Mouse (Mus musculus) activated CD4-positive, CD25-positive, alpha-beta regulatory T cell, adult 4 months (primary cell): ENCODE results near the gene Tm4sf20. TPM values are rescaled to one million over a fixed set of nuclear protein-coding genes. Genes with fewer than 3 reads are reported as not detected.
A peak's percentile ranks its signal among the peaks of the same experiment; 100 is the strongest.

ENCODE experiments used
- ATAC-seq: one replicate; pipeline ENCODE4 v1.8.0; 2017
- polyA plus RNA-seq, 2 experiments: library from polyadenylated mRNA; unstranded; fragments of 100-300 nt; shearing (Covaris generic); gene quantifications; one replicate each; pipeline ENCODE4 v1.2.1; 2017

The Tm4sf20 gene
- polyA plus RNA-seq, 2 experiments from 2014 or later, result 0.81 TPM; not detected in 1

DNA sequence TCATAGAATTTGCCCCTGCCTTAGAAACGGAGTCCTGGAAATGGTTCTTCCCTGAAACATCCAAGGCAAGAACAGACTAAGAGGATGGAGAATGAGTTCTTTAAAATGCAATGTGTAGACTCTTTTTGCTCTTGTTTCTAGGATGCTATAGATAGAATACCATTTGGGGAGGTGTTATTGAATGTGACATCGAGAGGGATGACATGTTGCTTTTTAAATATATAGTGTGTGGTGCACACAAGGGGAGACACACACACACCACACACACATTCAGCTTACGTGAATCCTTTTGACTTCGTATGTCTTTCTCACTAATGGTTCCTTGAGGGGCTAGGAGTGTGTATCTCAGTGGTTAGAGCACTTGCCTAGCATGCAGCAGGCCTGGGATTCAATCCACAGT is 7.0 kb upstream of the Tm4sf20 start:
- ATAC-seq, result no peak

DNA sequence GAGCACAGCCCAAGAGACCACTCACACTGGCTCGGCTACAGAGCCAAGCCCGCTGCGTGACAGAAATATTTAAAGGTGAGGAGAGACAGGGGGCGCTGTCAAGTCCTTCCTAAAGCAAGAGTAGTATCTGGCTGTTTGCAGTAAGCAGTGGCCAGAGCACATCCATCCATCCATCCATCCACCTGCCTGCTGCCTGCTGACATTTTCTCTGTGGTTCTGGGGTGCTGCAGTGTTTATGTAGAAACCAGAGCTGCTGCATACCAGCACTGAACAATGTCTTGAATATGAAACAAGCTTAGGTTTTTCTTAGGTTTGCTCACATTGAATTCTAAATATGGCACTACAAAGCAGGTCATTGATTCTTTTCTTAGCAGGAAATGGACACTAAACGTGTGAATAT is 4.9 kb upstream of the Tm4sf20 start:
- no peak for ATAC-seq

DNA sequence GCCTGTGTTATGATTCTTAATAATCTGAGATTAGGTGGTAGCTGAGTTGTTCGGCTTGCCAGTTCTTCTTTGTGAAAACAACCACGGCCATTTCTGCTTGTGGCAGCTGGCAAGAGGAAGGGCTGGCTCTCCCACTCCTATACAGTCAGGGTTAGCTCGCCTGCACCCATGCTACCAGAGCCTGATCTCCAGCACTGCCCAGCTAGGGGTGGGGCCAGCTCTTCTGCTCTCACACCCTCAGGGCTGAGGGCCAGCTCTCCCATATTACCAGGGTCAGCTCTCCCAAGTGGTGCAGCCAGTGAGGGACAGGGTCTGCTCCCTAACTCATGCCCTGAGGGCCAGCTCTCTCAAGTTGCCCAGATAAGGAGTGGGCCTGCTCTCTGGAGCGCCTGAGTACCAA is 4.2 kb upstream of the Tm4sf20 start:
- ATAC-seq, result no peak

DNA sequence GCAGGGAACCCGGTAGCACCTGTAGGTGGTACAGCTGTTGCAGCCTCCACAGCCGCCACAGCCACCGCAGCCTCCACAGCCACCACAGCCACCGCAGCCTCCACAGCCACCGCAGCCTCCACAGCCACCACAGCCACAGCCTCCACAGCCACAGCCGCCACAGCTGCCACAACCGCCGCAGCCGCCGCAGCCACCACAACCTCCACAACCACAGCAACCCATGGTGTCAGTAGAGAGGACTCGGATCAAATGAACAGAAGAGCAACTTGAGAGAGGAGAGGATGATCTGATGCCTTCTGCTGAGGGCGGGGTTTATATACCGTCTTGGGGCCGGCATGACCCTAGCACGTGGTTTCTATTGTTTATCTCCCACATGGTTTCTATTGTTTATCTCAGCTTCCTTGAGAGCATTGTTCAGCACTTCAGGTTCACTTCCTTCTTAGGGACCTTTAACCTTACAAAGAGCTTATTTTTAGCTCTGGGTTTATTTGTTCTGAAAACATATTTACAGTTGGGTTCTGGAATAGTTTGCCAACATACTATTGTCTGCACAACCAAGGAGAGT is 2.8 kb upstream of the Tm4sf20 start, which contains the start of gene Gm47791:
TSS of gene Gm47791 (minus strand) at position 222 of the 565 bp plus-strand sequence.
- no peak for ATAC-seq

DNA sequence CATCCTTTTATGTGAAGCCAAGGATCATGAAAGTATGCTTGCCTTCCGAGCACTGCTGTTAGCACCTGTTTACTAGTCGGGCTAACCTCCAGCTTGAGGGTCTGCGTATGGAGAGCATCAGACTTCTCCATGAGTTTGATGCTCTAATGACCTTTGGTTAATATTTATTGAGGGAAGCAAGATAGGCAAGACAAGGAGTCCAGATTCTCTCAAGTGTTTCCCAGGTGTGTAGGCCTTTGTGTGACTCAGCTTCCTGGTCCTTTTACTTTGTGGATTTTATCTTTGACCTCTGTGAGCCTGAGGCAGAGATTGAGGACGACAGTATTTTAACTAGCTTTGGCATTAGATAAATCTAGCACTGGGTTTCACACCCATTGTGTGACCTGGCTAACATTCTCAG is 1.6 kb downstream of the Tm4sf20 start:
- no peak for ATAC-seq

DNA sequence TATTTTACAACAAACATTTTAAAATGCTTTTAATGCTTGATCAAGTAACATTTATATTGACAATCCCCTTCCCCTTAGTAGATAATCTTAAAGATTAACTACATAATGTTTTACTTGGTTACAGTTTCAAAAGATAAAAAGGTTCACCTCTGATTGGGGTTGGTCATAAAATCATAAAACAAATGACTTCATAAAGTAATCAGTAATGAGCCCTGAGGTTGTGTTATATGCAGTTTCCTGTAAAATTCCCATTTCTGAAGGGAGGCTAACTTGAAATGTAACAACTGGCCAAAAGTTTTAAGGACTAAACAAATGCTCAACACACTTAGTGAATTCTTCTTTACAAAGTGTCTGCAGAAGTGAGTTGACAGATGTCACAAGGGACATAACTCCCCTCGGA is 2.0 kb downstream of the Tm4sf20 start:
- ATAC-seq, result no peak

DNA sequence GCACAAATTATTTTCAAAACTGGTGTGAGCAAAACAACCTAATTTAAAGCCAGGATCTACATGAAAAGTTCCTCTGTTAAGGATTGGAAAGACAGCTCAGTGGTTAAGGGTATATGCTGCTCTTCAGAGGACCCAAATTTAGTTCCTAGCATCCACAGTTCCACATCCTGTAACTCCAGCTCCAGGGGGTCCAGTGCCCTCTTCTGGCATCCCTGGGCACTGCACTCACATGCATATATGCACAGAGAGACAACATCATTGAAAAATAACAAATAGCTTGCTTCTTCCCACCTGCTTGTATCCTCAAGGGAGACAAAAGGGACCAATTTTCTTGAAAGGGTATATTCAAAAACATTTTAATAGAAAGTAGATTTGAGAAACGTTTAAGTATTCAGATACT is 6.0 kb downstream of the Tm4sf20 start:
- ATAC-seq, result no peak

DNA sequence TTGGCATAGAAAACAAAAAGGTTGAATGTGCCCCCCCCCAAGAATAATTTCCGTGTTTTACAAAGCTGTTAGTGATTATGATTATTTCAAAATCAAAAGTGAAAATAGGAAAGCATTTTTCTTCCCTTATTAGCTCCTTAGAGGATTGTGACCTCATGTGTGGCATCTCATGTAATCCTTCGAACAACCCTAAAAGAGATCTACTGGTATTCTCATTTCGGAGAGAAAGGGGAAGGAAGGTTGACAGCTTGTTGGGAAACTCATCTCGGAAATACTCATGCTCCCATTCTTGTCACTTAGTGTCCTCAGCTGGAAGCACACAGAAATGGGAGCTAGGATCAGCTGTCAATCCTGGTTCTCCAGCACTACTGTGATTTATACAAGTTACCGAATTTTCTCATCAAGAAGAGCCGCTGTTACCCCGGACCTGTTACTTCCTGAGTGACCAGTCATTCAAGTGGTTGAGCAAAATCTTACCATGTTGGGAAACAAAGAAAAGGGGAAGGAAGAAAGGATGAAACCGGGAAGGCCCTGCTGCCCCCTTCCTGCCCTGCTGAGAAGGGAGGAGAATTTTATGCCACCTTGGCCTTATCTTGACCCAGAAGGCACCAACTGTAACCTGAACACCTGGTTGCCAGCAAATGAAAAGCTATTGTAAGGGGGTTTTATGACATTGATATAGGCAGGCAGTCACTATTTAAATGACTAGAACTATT is 6.6 kb downstream of the Tm4sf20 start:
- ATAC-seq, result no peak

DNA sequence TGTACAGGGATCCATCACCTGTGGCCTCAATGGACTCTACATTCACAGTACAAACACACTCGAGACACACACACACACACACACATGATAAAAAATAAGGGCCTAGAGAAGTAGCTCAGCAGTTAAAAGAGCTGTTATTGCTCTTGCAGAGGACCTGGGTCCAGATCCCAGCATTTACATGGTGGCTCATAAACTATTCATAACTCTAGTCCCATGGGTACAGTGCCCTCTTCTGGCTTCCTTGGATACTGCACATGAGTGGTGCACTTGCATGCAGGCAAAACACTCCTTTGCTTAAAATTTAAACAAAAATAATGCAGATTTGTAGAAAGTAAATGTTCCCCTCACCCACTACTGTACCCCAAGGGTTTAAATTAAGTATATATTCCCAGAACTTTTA is 8.7 kb downstream of the Tm4sf20 start:
- ATAC-seq, result no peak

DNA sequence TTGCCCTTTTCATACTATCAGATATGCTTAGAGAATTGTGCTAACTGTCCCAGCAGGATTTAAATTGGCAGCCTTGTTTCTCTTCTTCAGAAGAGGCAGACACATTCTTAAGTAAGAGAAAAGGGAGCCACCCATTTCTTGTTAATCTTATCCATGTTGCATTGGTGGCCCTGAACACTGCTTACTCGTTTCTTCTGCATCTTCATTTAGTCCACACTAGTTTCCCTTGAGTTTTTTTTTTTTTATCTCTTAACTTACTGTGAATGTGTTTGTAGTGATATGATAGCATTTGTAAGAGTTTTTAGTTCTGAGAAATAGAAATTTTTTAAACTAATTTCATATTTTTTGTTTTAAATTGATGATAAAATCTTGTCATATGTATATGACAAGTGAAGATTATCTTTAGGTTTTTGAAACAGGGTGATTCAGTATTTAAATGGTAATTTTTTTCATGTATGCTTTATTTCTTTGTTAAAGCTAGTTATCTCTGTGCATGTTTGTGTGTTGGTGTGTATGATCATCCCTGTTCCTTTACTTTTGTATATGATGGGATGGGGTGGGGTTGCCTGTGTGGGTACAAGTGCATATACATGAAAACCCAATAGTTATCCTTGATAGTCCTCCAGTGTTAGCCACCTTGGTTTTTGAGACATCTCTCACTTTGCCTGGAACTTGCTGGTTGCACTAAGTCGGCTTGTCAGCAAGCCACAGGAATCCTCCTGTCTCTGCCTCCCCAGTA is 20.4 kb downstream of the Tm4sf20 start:
- no peak for ATAC-seq

DNA sequence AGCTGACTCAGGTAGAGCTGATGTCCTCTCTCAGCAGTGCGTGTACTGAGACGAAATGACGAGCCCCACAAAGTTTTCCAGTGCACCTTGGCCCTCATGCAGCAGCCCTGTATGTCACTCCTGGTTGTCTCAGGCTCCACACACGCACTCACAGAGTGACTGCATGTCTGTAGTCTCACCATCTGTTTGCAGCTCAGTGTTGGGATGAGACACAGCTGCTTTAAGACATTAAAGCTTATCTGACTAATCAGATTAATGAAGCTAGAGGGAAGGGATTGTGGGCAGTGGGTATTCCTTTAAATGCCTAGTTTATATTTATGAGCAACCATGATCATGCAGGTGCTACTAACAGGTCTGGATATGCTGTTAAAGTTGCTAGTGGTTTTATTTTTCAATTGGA is 21.9 kb downstream of the Tm4sf20 start:
- ATAC-seq, result no peak

DNA sequence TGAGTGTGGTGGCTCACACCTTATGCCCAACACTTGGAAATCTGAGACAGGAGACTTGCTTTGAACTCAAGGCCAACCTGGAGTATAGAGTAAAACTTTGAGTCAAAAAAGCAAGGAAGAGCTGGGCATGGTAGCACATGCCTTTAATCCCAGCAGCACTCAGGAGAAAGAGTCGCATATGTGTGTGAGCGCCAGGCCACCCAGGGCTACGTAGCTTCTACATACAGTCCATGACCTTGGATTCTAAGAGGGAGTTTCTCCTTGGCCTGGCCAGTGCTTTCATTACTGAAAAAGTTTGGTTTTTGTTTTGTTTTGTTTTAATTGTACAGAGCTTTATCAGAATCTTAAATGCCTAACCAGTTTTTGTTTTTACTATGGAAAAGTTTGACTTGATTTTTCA is 24.3 kb downstream of the Tm4sf20 start:
- no peak for ATAC-seq

DNA sequence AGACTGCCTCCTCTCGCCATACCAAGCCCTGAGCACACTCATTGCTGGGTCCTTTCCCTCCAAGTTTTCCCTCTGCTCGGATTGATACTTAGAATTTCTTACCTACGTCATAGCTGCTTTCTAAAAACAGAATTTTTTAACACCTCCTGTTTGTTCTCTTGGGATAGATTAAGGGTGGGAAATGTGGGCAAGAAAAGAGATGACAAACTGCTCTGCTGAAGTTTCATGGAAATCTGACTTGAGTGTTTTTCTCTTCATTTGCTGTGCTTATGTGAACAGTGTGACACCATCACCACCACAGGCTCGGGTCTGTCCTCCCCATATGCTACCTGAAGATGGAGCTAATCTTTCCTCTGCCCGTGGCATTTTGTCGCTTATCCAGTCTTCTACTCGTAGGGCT is 26.7 kb downstream of the Tm4sf20 start:
- no peak for ATAC-seq

DNA sequence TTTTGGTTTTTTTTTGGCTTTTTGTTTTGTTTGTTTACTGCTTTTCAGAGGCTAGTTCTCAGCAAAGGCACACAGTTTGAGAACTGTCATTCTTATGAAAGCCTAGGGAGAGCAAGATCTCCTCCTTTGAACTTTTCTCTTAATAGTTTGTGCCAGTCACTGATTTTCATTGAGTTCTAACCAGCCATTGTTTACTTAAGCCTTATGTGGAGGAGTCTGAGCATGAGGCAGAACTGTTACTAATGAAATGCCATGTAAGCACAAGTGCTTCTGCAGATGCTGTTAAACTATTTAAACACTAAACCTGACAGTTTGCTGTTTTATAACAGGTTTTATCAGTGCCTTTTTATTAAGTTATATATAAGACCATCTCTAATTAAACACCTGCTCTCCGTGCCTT is 30.2 kb downstream of the Tm4sf20 start:
- ATAC-seq, result no peak

DNA sequence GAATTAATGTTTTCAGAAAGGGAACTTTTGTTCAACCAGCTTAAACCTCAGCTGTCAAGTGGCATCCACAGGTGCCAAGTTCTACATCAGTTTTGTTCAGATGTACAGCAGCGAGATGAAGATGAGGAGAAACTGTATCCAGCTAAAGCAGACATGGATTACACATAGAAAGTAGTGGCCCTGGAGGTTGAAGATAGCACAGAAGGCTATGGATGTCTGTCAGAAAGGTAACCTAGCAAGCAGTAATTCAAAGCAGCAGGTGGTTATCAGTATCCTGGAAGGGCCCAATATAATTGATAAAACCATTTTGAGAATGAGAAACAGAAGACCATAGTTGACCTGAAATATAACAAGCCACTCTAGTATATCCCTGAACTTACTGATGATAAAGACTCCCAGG is 34.9 kb downstream of the Tm4sf20 start:
- no peak for ATAC-seq

DNA sequence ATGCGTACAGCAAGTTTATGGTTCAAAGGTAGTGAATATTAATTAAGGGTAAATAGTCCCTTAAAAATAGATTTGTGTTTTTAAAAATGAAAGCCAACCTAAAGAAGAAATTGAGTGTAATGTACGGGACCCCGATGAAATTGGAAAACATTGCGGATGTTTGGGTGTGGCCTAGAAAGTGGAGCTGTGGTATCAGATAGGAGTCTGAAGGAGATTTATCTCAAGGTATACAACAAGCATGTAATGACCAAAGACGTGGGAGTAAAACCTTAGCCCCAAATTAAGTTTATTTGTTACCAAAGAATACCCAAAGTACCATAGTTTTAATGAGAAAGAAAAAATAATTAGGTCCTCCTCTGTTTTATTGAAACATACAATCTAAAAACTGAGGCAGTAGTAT is 41.8 kb downstream of the Tm4sf20 start:
- ATAC-seq, result no peak

DNA sequence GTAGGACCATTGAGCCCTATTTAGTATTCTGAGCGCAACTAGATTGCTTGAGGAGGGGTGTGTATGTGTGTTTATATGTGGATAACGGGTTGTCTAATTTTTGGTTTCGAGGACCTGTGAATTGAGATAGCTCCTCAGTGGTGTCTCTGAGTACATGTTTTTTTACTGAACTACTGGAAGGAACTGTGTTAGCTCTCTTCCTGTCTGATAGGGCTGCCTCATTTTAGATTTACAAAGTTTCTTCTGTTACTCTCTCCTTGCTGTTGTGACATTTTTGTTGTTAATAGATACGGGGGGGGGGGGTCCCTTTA is 42.4 kb downstream of the Tm4sf20 start:
- ATAC-seq, result no peak

DNA sequence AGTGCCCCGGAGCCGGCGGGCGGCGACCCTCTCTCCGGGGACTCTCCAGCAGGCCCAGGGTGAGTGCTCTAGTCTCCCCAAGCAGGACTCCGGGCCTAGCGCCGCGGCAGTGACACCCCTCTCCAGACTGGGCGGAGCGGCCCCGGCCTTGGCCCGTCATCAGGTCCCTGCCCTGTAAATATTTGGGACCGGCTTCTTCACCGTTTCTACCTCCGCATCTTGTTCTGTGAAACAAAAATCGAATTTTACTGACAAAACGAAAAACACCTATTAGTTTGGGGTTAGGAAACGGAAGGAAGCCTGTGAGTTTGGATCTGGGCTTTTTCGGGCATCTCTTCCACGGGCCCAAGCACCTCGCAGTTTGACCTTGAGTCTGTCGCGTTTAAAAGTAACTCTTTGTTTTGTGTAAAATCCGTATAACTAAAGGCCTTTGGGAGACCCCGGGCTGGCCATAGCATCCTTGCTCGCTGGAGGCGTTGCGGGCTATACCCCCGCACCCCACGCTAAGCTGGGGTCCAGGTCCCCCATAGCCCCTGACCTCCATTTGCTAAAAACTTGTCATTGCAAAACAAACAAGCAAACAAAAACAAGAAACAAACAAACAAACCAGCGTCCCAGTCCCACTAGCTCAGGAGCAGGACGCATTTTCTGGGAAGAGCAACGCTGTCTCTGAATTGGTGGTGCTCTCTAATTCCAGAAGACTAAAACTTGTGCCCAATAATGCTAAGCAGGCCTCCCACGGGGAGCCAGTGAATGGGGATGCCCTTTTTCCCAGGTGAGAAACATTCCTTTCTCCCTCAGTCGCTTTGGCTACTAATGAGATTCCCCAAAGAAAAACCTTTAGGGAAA is 43.0 kb downstream of the Tm4sf20 start:
- peak; percentile 84 for ATAC-seq

DNA sequence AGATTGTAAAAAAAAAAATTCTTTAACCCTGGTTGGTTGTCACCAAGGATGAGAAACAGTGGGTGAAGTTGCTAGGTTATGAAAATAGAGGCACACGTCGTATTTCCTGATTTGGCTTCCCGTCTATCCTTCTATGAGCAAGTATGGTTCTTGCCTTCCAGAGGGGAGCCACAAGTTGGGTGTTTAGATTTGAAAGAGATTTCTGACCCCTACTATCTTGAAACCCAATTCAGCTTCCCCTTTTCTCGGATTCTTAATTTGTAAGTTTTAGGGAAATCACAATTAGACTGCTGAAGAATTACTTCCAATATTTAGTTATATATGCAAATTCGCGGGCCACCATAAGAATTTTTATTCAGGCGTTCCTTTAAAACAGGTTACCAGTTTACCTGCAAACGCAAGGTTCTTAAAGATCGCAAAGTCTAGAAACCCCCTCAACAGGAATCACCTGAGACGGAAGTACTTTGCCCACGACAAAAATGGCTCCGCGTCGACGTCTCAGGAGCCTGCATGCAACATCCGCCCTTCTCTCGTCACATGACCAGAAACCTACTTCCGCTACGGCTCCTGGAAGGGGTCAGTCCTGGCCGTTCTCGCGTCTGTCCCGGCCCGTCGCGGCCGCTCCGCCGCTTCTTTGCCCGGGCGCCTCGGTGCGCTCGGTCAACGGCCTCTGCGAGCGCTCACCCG is 43.8 kb downstream of the Tm4sf20 start, which contains the start of gene Mff:
TSS of gene Mff (plus strand) at position 552 of the 687 bp plus-strand sequence.
- ATAC-seq, result peak; percentile 94

DNA sequence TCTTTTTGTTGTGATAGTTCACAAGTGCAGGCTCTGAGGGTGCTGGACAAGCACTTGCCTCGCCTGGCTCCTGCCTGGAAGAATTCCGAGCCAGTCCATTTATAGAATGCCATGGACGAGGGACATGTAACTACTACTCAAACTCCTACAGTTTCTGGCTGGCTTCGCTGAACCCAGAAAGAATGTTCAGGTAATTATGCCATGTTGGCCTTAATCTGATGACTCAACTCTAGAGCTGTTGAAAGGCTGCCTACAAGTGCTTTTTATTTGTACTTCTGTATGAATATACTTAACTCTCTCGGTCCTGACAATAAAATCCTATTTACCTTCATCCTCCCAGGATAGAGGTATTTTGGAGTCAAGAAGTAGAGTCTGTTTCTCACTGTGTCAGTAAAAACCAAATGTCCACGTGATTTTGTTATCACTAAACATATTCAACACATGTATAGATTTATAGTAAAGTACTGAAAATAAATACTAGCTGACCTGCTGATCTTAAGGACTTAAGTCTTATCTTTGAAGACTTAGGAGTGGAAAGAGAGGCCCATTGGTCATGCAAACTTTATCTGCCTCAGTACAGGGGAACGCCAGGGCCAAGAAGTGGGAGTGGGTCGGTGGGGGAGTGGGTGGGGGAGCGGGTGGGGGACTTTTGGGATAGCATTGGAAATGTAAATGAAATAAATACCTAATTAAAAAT is 50.3 kb downstream of the Tm4sf20 start:
- ATAC-seq, result no peak
